Mouse (Mus musculus) thymus, adult 2 months (tissue): ENCODE measurements around the gene Syde1.

Experiments
- CTCF ChIP-seq: fragments of 200-500 bp; IDR thresholded peaks from 2 replicates; pipeline ENCODE4 v1.5.1; 2012; ENCODE audit warnings: mild to moderate bottlenecking, control low read depth, low read length, moderate library complexity, borderline replicate concordance; ENCODE audit not compliant: control insufficient read depth, poor library complexity, insufficient read depth; ENCODE audit errors: extremely low read depth
- POLR2A ChIP-seq: fragments of 200-500 bp; IDR thresholded peaks from 2 replicates; pipeline ENCODE4 v1.6.1; 2012; ENCODE audit warnings: mild to moderate bottlenecking, low read length, control low read depth, moderate library complexity; ENCODE audit not compliant: control insufficient read depth, poor library complexity, insufficient read depth; ENCODE audit errors: extremely low read depth

DNA sequence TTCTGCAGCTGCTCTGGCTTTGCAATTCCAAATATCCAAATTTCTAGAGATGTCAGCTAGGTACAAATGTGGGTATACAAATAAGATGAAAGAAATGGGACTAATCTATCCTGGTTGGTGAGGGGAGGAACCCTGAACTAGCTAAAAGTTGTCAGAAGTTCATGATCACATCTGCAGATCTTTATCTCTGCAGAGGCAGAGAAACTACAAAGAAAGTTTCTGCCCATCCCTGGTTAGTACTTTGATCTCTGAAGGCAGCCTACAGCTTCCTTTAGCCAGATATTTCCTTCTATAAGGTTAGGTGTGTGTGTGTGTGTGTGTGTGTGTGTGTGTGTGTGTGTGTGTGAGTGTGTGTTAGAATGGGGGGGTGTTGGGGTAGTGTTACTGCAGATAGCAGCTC, 2.8 kb upstream of the Syde1 start:
- TF ChIP-seq POLR2A (no peak), CTCF (no peak)
